Mouse (Mus musculus) brain, embryonic 14.5 days (tissue): ENCODE results near the gene 0610040J01Rik.

Experiments
- CTCF ChIP-seq: fragments of 200-500 bp; IDR thresholded peaks from 2 replicates; pipeline ENCODE4 v1.5.1; 2012; ENCODE audit warnings: inconsistent platforms, mild to moderate bottlenecking, moderate library complexity, borderline replicate concordance; ENCODE audit not compliant: insufficient read depth, insufficient read length; ENCODE audit errors: extremely low read depth
- POLR2A ChIP-seq: fragments of 200-500 bp; IDR thresholded peaks from 2 replicates; pipeline ENCODE4 v1.6.1; 2012; ENCODE audit warnings: mild to moderate bottlenecking, inconsistent platforms, borderline replicate concordance; ENCODE audit not compliant: poor library complexity, insufficient read depth, insufficient read length, severe bottlenecking; ENCODE audit errors: extremely low read depth

GRCm38 (mm10) chr5:63766715-63767114 lies 45.4 kb upstream of the 0610040J01Rik start:
- peak; percentile 66; the same call in 1 of the 2 replicates for TF ChIP-seq CTCF
- no peak for TF ChIP-seq POLR2A
